Comparison of ENCODE assay signal across 11 mouse cellular contexts in genomic region chr9:109084922-109085321, GRCm38 (mm10). TPM values are rescaled to one million over a fixed set of nuclear protein-coding genes. Genes with fewer than 3 reads are reported as not detected.
DNase-seq lines count a peak whose midpoint lies in the region; ATAC-seq lines count a peak whose summit lies in the region.
"Had no signal": no experiment of that assay in that cellular context is flagged by ENCODE, and none has a peak within 500 bp of the region (broad histone marks: within the 10 kb centered on the region; RNA-seq: fewer than 3 reads in every experiment).

No protein-coding gene starts in this region.

- DNase-seq in CD4-positive, CD25-positive, alpha-beta regulatory T cell, adult 2 months (ENCODE audit: low read depth, low spot score) = peak; percentile 61
- DNase-seq in limb, embryonic 11.5 days (ENCODE audit: low spot score) = peak; percentile 49
- no peak for DNase-seq in limb, embryonic 10.5 days (ENCODE audit: low spot score)
- peak; percentile 75 for DNase-seq in R1 (ENCODE audit: low read depth, low spot score)
- DNase-seq in left cerebral cortex, postnatal 14 days (ENCODE audit: low spot score in 2 of 2) = no peak
- DNase-seq in spleen, postnatal 10 days (ENCODE audit: low spot score in 2 of 2) = no peak
- DNase-seq: right cerebral cortex, postnatal 25 days had no signal

- H3K27me3 ChIP-seq in limb, embryonic 11.5 days (ENCODE audit: control insufficient read depth, insufficient read depth, low read length) = no peaks in the 10 kb centered on the region
- H3K27me3 ChIP-seq in limb, embryonic 10.5 days (ENCODE audit: low read depth, poor library complexity, severe bottlenecking) = no peaks in the 10 kb centered on the region
- H3K27me3 ChIP-seq: heart, embryonic 13.5 days; limb, embryonic 15.5 days had no signal

- 15% methylated on average over 2 of the region's 2 CpGs for WGBS in limb, embryonic 11.5 days
- WGBS in limb, embryonic 10.5 days = 25% methylated on average over 2 of the region's 2 CpGs

- H3K4me2 ChIP-seq in limb, embryonic 11.5 days (ENCODE audit: low read depth, severe bottlenecking) = no peak overlapping the region
- H3K4me2 ChIP-seq: heart, embryonic 13.5 days; limb, embryonic 15.5 days had no signal

- ATAC-seq in CD4-positive, CD25-positive, alpha-beta regulatory T cell, adult 4 months = no peak
- ATAC-seq in limb, embryonic 11.5 days (ENCODE audit: insufficient number of reproducible peaks, low FRiP score, low TSS enrichment, low read depth) = no peak
- peak; percentile 32 for ATAC-seq in megakaryocyte progenitor cell, adult 5-6 weeks (replicated peaks; ENCODE audit: poor library complexity)

- H3K4me1 ChIP-seq in limb, embryonic 11.5 days (ENCODE audit: control insufficient read depth, insufficient read depth, low read length) = peaks cover 9% of the 10 kb centered on the region; the same call in 1 of the 2 replicates
- peaks cover 20% of the 10 kb centered on the region for H3K4me1 ChIP-seq in limb, embryonic 10.5 days

- intact Hi-C loops in left cerebral cortex, postnatal 14 days (cut with DNase I) = loop anchor here (10.0 kb wide), 1 partner anchor 780 kb away; no protein-coding TSS in a partner anchor

- H3K27ac ChIP-seq in limb, embryonic 11.5 days (replicated peaks; ENCODE audit: low read depth, low read length) = no peak overlapping the region
- H3K27ac ChIP-seq in limb, embryonic 10.5 days = no peak overlapping the region
- H3K27ac ChIP-seq: heart, embryonic 13.5 days; limb, embryonic 15.5 days had no signal

- peaks cover 2% of the 10 kb centered on the region; the same call in 1 of the 2 replicates for H3K36me3 ChIP-seq in limb, embryonic 11.5 days (ENCODE audit: control insufficient read depth, insufficient read depth, low read length)
- peaks cover 19% of the 10 kb centered on the region for H3K36me3 ChIP-seq in limb, embryonic 10.5 days

- no peak overlapping the region for H3K9ac ChIP-seq in limb, embryonic 11.5 days (ENCODE audit: low read length)
- H3K9ac ChIP-seq: heart, embryonic 13.5 days; limb, embryonic 15.5 days had no signal

- no peak overlapping the region for H3K4me3 ChIP-seq in limb, embryonic 11.5 days (ENCODE audit: low read depth, low read length)
- no peak overlapping the region for H3K4me3 ChIP-seq in limb, embryonic 10.5 days
- H3K4me3 ChIP-seq: heart, embryonic 13.5 days; limb, embryonic 15.5 days had no signal

- no peaks in the 10 kb centered on the region for H3K9me3 ChIP-seq in limb, embryonic 11.5 days (ENCODE audit: control insufficient read depth, low read length)
- no peaks in the 10 kb centered on the region for H3K9me3 ChIP-seq in limb, embryonic 10.5 days (replicated peaks)
- H3K9me3 ChIP-seq: heart, embryonic 13.5 days; limb, embryonic 15.5 days had no signal

RNA-seq across cellular contexts. Expression of gene Tma7, which starts 2.5 kb away (rescaled TPM):
- polyA plus RNA-seq in CD4-positive, CD25-positive, alpha-beta regulatory T cell, adult 4 months (2017; shearing (Covaris generic)) = 100 to 1,000 TPM; 679 to 933 TPM
- 864 and 871 TPM in 2 replicates for polyA plus RNA-seq in limb, embryonic 11.5 days (2014; fragmentation: Nextera tagmentation; extraction: Ambion mirVana)
- polyA plus RNA-seq in limb, embryonic 10.5 days (2016; fragmentation: Nextera tagmentation; extraction: Ambion mirVana) = 805 and 864 TPM in 2 replicates
- 411 and 433 TPM in 2 replicates for total RNA-seq in megakaryocyte progenitor cell, adult 5-6 weeks (2015)
- 121 and 130 TPM in 2 replicates for total RNA-seq in megakaryocyte progenitor cell, adult 5-6 weeks (2017)
- total RNA-seq in left cerebral cortex, postnatal 14 days (2021) = 100 to 1,000 TPM; 368 to 387 TPM

RNA-seq across cellular contexts. Expression of gene Ccdc51, which starts 2.6 kb away (rescaled TPM):
- 10 to 100 TPM; 13.5 to 16.0 TPM for polyA plus RNA-seq in CD4-positive, CD25-positive, alpha-beta regulatory T cell, adult 4 months (2017; shearing (Covaris generic))
- 13.9 and 14.9 TPM in 2 replicates for polyA plus RNA-seq in limb, embryonic 11.5 days (2014; fragmentation: Nextera tagmentation; extraction: Ambion mirVana)
- 13.6 and 14.1 TPM in 2 replicates for polyA plus RNA-seq in limb, embryonic 10.5 days (2016; fragmentation: Nextera tagmentation; extraction: Ambion mirVana)
- 5.8 and 8.6 TPM in 2 replicates for total RNA-seq in megakaryocyte progenitor cell, adult 5-6 weeks (2015)
- 14.6 and 15.2 TPM in 2 replicates for total RNA-seq in megakaryocyte progenitor cell, adult 5-6 weeks (2017)
- 1 to 10 TPM; 5.9 to 8.4 TPM for total RNA-seq in left cerebral cortex, postnatal 14 days (2021)

RNA-seq across cellular contexts. Expression of gene Plxnb1, which starts 10.3 kb away (rescaled TPM):
- polyA plus RNA-seq in CD4-positive, CD25-positive, alpha-beta regulatory T cell, adult 4 months (2017; shearing (Covaris generic)) = 1 to 10 TPM in 1 of 2 experiments, under 1 TPM in 1; 0.94 to 1.2 TPM
- 13.7 and 15.2 TPM in 2 replicates for polyA plus RNA-seq in limb, embryonic 11.5 days (2014; fragmentation: Nextera tagmentation; extraction: Ambion mirVana)
- 18.6 and 23.7 TPM in 2 replicates for polyA plus RNA-seq in limb, embryonic 10.5 days (2016; fragmentation: Nextera tagmentation; extraction: Ambion mirVana)
- total RNA-seq in megakaryocyte progenitor cell, adult 5-6 weeks (2015) = not detected in 2 replicates
- not detected in 2 replicates for total RNA-seq in megakaryocyte progenitor cell, adult 5-6 weeks (2017)
- 10 to 100 TPM; 67.2 to 69.8 TPM for total RNA-seq in left cerebral cortex, postnatal 14 days (2021)

RNA-seq across cellular contexts. Expression of gene Atrip, which starts 11.0 kb away (rescaled TPM):
- 10 to 100 TPM; 23.4 to 32.1 TPM for polyA plus RNA-seq in CD4-positive, CD25-positive, alpha-beta regulatory T cell, adult 4 months (2017; shearing (Covaris generic))
- polyA plus RNA-seq in limb, embryonic 11.5 days (2014; fragmentation: Nextera tagmentation; extraction: Ambion mirVana) = 28.4 and 30.6 TPM in 2 replicates
- polyA plus RNA-seq in limb, embryonic 10.5 days (2016; fragmentation: Nextera tagmentation; extraction: Ambion mirVana) = 35.3 and 36.8 TPM in 2 replicates
- 13.3 and 17.6 TPM in 2 replicates for total RNA-seq in megakaryocyte progenitor cell, adult 5-6 weeks (2015)
- total RNA-seq in megakaryocyte progenitor cell, adult 5-6 weeks (2017) = 15.3 and 20.1 TPM in 2 replicates
- total RNA-seq in left cerebral cortex, postnatal 14 days (2021) = 10 to 100 TPM; 28.1 to 29.0 TPM

RNA-seq across cellular contexts. Expression of gene Trex1, which starts 25.4 kb away (rescaled TPM):
- polyA plus RNA-seq in CD4-positive, CD25-positive, alpha-beta regulatory T cell, adult 4 months (2017; shearing (Covaris generic)) = 10 to 100 TPM; 36.2 to 61.7 TPM
- 5.5 and 8.2 TPM in 2 replicates for polyA plus RNA-seq in limb, embryonic 11.5 days (2014; fragmentation: Nextera tagmentation; extraction: Ambion mirVana)
- polyA plus RNA-seq in limb, embryonic 10.5 days (2016; fragmentation: Nextera tagmentation; extraction: Ambion mirVana) = 7.5 and 9.4 TPM in 2 replicates
- 22.4 and 24.1 TPM in 2 replicates for total RNA-seq in megakaryocyte progenitor cell, adult 5-6 weeks (2015)
- total RNA-seq in megakaryocyte progenitor cell, adult 5-6 weeks (2017) = 12.3 and 15.6 TPM in 2 replicates
- 10 to 100 TPM; 12.0 TPM for total RNA-seq in left cerebral cortex, postnatal 14 days (2021)

Comparison
In these comparisons a context has a peak if more than half of its experiments do, and no peak if none do; other contexts are left out.
1. DNase-seq: peak in CD4-positive, CD25-positive, alpha-beta regulatory T cell, adult 2 months (single experiment), limb, embryonic 11.5 days (single experiment) and R1 (single experiment); none in limb, embryonic 10.5 days (single experiment), left cerebral cortex, postnatal 14 days (0 of 2) and spleen, postnatal 10 days (0 of 2).